Mouse (Mus musculus) kidney, embryonic 16.5 days (tissue): ENCODE data around the gene Comtd1. TPM values are rescaled to one million over a fixed set of nuclear protein-coding genes. Genes with fewer than 3 reads are reported as not detected.

Source experiments
- ATAC-seq: fragments of 200-750 bp; cut with Nextera tagmentation; 2 replicates; pipeline ENCODE4 v1.8.0; 2017; ENCODE audit warnings: moderate TSS enrichment; ENCODE audit not compliant: low FRiP score, low TSS enrichment
- H3K27ac ChIP-seq: fragments of 300-500 bp; sonication (generic); 2 replicates; pipeline ENCODE4 v1.5.1; 2014; ENCODE audit warnings: low read length
- H3K27me3 ChIP-seq: fragments of 300-500 bp; sonication (generic); 2 replicates; pipeline ENCODE4 v1.6.1; 2014; ENCODE audit warnings: low read length, control low read depth, mixed read lengths; ENCODE audit not compliant: insufficient read depth
- H3K36me3 ChIP-seq: fragments of 300-500 bp; sonication (generic); 2 replicates; pipeline ENCODE4 v1.6.1; 2014; ENCODE audit warnings: low read length, control low read depth, mixed read lengths; ENCODE audit not compliant: insufficient read depth
- H3K4me1 ChIP-seq: fragments of 300-500 bp; sonication (generic); 2 replicates; pipeline ENCODE4 v1.6.1; 2014; ENCODE audit warnings: low read length, control low read depth, mixed read lengths; ENCODE audit not compliant: insufficient read depth
- H3K4me2 ChIP-seq: fragments of 300-500 bp; sonication (generic); replicated peaks from 2 replicates; pipeline ENCODE4 v1.6.1; 2014; ENCODE audit warnings: low read depth, low read length
- H3K4me3 ChIP-seq: fragments of 300-500 bp; sonication (generic); 2 replicates; pipeline ENCODE4 v1.5.1; 2014; ENCODE audit warnings: mild to moderate bottlenecking, low read length
- H3K9ac ChIP-seq: fragments of 300-500 bp; sonication (generic); replicated peaks from 2 replicates; pipeline ENCODE4 v1.6.1; 2014; ENCODE audit warnings: low read length
- H3K9me3 ChIP-seq: fragments of 300-500 bp; sonication (generic); 2 replicates; pipeline ENCODE4 v1.6.1; 2016; ENCODE audit warnings: low read length, control low read depth
- WGBS: fragments of 180-500 bp; shearing (Covaris S2); extraction: QIAGEN DNeasy Blood & Tissue Kit; methylation state at CpG from one replicate; pipeline ENCODE4 v1.1.7; 2014; 5-methylcytosine and 5-hydroxymethylcytosine counted together
- polyA plus RNA-seq: library from polyadenylated mRNA; unstranded; fragments of >200 nt; fragmentation: Nextera tagmentation; extraction: Ambion mirVana; gene quantifications from 2 replicates; pipeline ENCODE4 v1.2.1, GENCODE M21; 2015

The Comtd1 gene
- polyA plus RNA-seq = 30.8 and 36.2 TPM in 2 replicates

GRCm38 (mm10) chr14:21848166-21849154, at the start of gene Comtd1:
Comtd1 (minus strand) TSS chr14:21848977.
- H3K4me3 ChIP-seq = peak within 1 kb of the TSS; percentile 74
- WGBS = under 1% methylated on average over 51 of the region's 51 CpGs
- peaks cover 22% of the 10 kb centered on the region for H3K4me1 ChIP-seq
- H3K9me3 ChIP-seq = no peaks in the 10 kb centered on the region
- H3K27me3 ChIP-seq = no peaks in the 10 kb centered on the region
- peaks cover 22% of the 10 kb centered on the region for H3K36me3 ChIP-seq
- H3K4me2 ChIP-seq = peak within 1 kb of the TSS; percentile 92
- H3K27ac ChIP-seq = peak within 1 kb of the TSS; percentile 78
- ATAC-seq = peak; percentile 91
- peak within 1 kb of the TSS; percentile 77 for H3K9ac ChIP-seq

GRCm38 (mm10) chr14:21892341-21892659, 43.5 kb upstream of the Comtd1 start:
- H3K9ac ChIP-seq = 0 out of 2 replicates have a peak overlapping the region, but pooled peaks have one; percentile 2
- no peak overlapping the region for H3K4me3 ChIP-seq
- H3K27me3 ChIP-seq = no peaks in the 10 kb centered on the region
- no peak overlapping the region for H3K27ac ChIP-seq
- peaks cover 19% of the 10 kb centered on the region for H3K4me1 ChIP-seq
- no peaks in the 10 kb centered on the region for H3K36me3 ChIP-seq
- H3K4me2 ChIP-seq = peak overlapping the region; percentile 22
- ATAC-seq = no peak
- H3K9me3 ChIP-seq = peaks cover 6% of the 10 kb centered on the region; the same call in 1 of the 2 replicates
- WGBS = 25% methylated on average over 6 of the region's 6 CpGs

GRCm38 (mm10) chr14:21891581-21892340, 43.0 kb upstream of the Comtd1 start:
- H3K9me3 ChIP-seq = peaks cover 6% of the 10 kb centered on the region; the same call in 1 of the 2 replicates
- H3K27ac ChIP-seq = peak overlapping the region; percentile 77
- peaks cover 19% of the 10 kb centered on the region for H3K4me1 ChIP-seq
- WGBS = 4% methylated on average over 15 of the region's 15 CpGs
- H3K9ac ChIP-seq = peak overlapping the region; percentile 2; the same call in 1 of the 2 replicates
- H3K27me3 ChIP-seq = no peaks in the 10 kb centered on the region
- peak; percentile 95 for ATAC-seq
- peak overlapping the region; percentile 22 for H3K4me2 ChIP-seq
- H3K36me3 ChIP-seq = no peaks in the 10 kb centered on the region
- no peak overlapping the region for H3K4me3 ChIP-seq

DNA sequence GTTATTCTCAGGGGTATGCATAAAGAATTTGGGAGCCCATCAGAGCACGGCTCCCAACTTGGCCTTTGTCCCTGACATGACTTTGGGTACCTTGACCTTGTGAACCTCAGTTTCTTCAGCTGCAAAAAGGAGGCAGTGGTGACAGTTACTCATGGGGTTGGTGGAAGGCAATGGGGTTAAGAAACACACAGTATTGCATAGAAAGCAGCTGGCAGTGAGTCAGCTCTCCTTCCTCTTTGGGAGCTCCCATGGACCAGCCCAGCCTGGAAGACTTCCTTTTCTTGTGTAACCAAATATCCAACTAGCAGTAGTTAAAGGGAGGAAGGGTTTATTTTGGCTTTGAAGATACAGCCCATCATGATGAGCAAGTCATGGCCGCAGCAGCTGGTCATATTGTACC, 41.7 kb upstream of the Comtd1 start:
- no peak overlapping the region; the same call in 1 of the 2 replicates for H3K27ac ChIP-seq
- ATAC-seq = no peak
- H3K27me3 ChIP-seq = no peaks in the 10 kb centered on the region
- H3K9ac ChIP-seq = no peak overlapping the region
- H3K9me3 ChIP-seq = no peaks in the 10 kb centered on the region
- H3K4me3 ChIP-seq = no peak overlapping the region
- peaks cover 19% of the 10 kb centered on the region for H3K4me1 ChIP-seq
- no peak overlapping the region for H3K4me2 ChIP-seq
- 47% methylated on average over 2 of the region's 2 CpGs for WGBS
- no peaks in the 10 kb centered on the region for H3K36me3 ChIP-seq

GRCm38 (mm10) chr14:21866816-21867215, 18.0 kb upstream of the Comtd1 start:
- no peaks in the 10 kb centered on the region for H3K9me3 ChIP-seq
- ATAC-seq = no peak
- WGBS = 73% methylated on average over 7 of the region's 7 CpGs
- no peak overlapping the region for H3K9ac ChIP-seq
- H3K27me3 ChIP-seq = no peaks in the 10 kb centered on the region
- no peak overlapping the region for H3K27ac ChIP-seq
- no peaks in the 10 kb centered on the region for H3K4me1 ChIP-seq
- no peak overlapping the region for H3K4me2 ChIP-seq
- H3K4me3 ChIP-seq = no peak overlapping the region
- H3K36me3 ChIP-seq = no peaks in the 10 kb centered on the region

GRCm38 (mm10) chr14:21866291-21866690, 17.5 kb upstream of the Comtd1 start:
- Histone ChIP-seq H3K4me2 (no peak overlapping the region), H3K9ac (no peak overlapping the region), H3K4me1 (no peaks in the 10 kb centered on the region), H3K27ac (no peak overlapping the region), H3K4me3 (no peak overlapping the region), H3K9me3 (no peaks in the 10 kb centered on the region), H3K36me3 (no peaks in the 10 kb centered on the region), H3K27me3 (no peaks in the 10 kb centered on the region)
- ATAC-seq = no peak
- WGBS = 33% methylated on average over 7 of the region's 7 CpGs

- no peak for ATAC-seq
- no peaks in the 10 kb centered on the region for H3K9me3 ChIP-seq
- no peaks in the 10 kb centered on the region for H3K27me3 ChIP-seq
- H3K9ac ChIP-seq = no peak overlapping the region
- no peak overlapping the region for H3K4me3 ChIP-seq
- 79% methylated on average over 14 of the region's 14 CpGs for WGBS
- H3K36me3 ChIP-seq = no peaks in the 10 kb centered on the region
- H3K4me2 ChIP-seq = no peak overlapping the region
- H3K27ac ChIP-seq = no peak overlapping the region
- peaks cover 25% of the 10 kb centered on the region for H3K4me1 ChIP-seq
Observed at GRCm38 (mm10) chr14:21856886-21857285, 8.1 kb upstream of the Comtd1 start.

GRCm38 (mm10) chr14:21855961-21856360, 7.2 kb upstream of the Comtd1 start:
- no peaks in the 10 kb centered on the region for H3K27me3 ChIP-seq
- H3K27ac ChIP-seq = peak overlapping the region; percentile 25; the same call in 1 of the 2 replicates
- no peaks in the 10 kb centered on the region for H3K36me3 ChIP-seq
- 21% methylated on average over 3 of the region's 3 CpGs for WGBS
- H3K9ac ChIP-seq = peak overlapping the region; percentile 14; the same call in 1 of the 2 replicates
- peaks cover 25% of the 10 kb centered on the region for H3K4me1 ChIP-seq
- ATAC-seq = peak; percentile 37
- H3K9me3 ChIP-seq = no peaks in the 10 kb centered on the region
- H3K4me2 ChIP-seq = no peak overlapping the region
- H3K4me3 ChIP-seq = no peak overlapping the region

DNA sequence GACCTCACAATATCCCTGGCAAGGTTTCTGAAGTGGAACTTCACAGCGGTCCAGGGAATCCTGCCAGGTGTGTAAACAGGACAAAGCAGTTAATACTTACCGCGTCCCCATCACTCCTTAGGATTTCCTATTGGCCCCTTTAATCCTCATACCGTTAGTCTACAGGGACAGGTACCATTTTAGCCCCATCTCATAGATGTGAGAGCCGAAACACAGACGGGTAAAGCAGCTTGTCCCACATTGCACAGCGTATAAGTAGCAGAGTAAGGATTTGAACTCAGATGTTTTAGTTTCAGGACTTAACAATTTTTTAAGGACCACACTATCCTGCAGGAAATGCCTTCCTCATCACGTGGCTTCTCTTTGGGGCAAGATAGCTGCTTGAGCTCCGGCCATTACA, 5.5 kb upstream of the Comtd1 start:
- Histone ChIP-seq H3K27me3 (no peaks in the 10 kb centered on the region), H3K4me3 (no peak overlapping the region), H3K4me1 (peaks cover 25% of the 10 kb centered on the region), H3K36me3 (no peaks in the 10 kb centered on the region), H3K27ac (no peak overlapping the region), H3K9me3 (no peaks in the 10 kb centered on the region), H3K4me2 (peak overlapping the region; percentile 51), H3K9ac (peak overlapping the region; percentile 45)
- 66% methylated on average over 9 of the region's 9 CpGs for WGBS
- ATAC-seq = no peak
